Mouse (Mus musculus) kidney, adult 18-20 months (tissue): ENCODE data around the gene Usp39.

Source experiments
- DNase-seq: peaks from one replicate; pipeline ENCODE4 v3.0.0; 2021

Gene Usp39

GRCm38 (mm10) chr6:72345074-72345567 lies at the start of gene Usp39:
Usp39 (minus strand) TSS chr6:72345184.
- DNase-seq = peak; percentile 95

GRCm38 (mm10) chr6:72392341-72392740 lies 47.4 kb upstream of the Usp39 start:
- no peak for DNase-seq

GRCm38 (mm10) chr6:72390795-72391521 lies 46.0 kb upstream of the Usp39 start:
- peak; percentile 86 for DNase-seq

DNA sequence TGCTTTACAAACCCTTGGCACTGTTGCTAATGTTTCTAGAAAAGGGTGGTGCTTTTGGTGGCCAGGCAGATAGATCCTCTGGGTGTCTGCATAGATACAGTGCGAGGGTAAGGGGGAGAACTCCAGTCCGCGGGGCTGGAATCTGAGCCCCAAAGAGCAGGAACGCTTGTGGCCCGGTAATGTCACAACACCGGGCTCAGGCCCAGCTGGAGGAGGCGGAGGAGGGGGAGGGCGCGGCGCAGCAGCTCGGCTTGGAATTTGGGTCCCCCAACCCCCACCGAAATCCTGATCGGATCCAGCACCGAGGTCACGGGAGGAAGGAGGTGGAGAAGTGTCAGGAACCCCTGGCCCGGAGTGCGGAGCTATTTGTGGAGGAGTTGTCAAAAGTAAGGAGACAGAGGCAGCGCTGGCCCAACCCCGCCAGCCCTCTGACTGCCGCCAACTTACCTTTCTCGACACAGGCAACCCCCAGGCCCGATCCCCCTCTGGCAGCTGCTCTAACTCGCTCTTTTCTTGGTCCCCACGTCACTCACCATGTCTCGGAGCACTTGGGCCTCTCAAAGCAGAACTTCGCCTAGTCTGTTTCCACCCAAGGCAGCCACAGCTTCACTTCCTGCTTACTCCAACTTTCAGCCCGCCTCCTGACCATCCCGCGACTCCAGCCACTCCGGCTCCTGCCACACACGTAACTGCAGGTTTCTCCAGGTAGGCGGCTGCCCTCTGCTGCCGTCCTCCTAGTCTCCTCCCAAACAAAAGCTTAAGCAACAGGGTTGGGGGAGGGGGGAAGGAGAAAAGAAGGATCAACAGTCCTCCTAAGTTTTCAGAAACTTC lies 45.2 kb upstream of the Usp39 start, which contains the start of gene Vamp8:
Gene Vamp8, minus strand, starts transcription at position 763 of the 831 bp plus-strand sequence.
- DNase-seq = peak; percentile 89

- no peak for DNase-seq
These were observed 44.5 kb upstream of the Usp39 start for GRCm38 (mm10) chr6:72389471-72389940.

- DNase-seq = no peak
These were observed 43.9 kb upstream of the Usp39 start for GRCm38 (mm10) chr6:72388791-72389329.

DNA sequence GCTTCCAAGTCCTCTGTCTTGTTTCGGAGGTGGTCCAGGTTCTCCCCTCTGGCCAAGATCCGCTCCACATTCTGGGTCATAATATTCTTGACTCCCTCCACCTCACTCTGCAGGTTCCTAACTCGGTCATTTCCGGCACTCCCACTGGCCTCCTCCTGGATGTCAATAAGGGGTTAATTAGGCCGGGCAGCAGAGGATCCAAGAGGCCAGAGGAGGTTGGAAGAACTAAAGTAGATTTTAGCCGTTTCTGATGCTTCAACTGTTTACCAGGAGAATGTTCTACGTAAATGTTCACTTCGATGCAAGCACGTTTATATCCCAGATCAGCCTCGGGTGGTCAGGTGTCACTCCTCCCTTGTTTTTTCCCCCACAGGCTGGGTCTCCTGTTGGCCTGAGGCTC lies 43.3 kb upstream of the Usp39 start:
- DNase-seq = no peak

GRCm38 (mm10) chr6:72387816-72388215 lies 42.8 kb upstream of the Usp39 start:
- no peak for DNase-seq

GRCm38 (mm10) chr6:72386561-72386960 lies 41.6 kb upstream of the Usp39 start:
- DNase-seq = no peak

DNA sequence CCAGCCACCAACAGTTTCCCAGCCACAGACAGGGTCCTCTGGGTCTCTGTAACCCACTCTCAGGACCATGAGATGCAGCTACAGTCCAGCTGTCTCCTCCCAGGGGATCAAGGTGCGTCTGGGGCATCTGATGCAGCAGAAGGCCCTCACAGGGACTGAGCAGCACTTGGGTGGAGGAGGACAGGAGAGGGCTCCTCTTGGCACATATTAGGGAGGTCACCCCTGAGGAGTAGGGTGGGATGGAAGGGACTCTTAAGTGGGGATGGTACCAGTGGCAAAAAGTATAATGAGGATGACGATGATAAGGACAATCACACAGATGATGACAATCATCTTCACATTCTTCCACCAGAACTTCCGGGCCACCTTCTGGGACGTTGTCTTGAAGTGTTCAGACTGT lies 40.3 kb upstream of the Usp39 start:
- DNase-seq = no peak

- DNase-seq = no peak
These were observed 39.0 kb upstream of the Usp39 start for GRCm38 (mm10) chr6:72383952-72384351.

DNA sequence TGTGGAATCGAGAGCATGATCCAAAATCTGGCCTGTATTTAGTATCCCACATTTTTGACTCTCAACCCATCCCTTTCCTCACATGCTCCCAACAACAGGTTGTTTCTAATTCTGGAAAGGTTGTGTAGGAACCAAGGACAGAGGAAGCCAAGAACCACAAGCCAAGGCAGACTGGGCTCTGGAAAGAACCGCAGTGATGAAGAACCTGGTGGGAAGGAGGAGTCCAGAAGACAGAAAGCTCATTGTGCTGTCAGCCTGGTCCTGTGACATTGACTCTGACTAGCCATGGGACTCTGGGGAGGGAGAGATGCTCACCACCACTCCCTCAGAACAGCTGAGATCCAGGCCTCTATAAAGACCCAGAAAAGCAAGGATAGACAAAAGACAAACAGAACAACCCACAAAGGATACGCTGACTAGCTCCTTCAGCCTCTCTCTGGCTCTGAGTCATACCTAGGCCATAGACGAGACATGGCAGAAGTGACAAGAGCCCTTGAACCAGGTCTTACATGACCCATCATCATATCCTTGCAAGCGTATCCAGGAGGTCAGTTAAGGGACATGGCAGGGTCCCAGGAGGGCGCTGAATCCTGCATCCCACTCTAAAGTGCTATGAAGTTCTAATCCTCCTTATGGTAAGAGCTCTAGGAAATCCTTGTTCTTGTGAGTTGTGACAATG lies 38.3 kb upstream of the Usp39 start:
- no peak for DNase-seq

DNA sequence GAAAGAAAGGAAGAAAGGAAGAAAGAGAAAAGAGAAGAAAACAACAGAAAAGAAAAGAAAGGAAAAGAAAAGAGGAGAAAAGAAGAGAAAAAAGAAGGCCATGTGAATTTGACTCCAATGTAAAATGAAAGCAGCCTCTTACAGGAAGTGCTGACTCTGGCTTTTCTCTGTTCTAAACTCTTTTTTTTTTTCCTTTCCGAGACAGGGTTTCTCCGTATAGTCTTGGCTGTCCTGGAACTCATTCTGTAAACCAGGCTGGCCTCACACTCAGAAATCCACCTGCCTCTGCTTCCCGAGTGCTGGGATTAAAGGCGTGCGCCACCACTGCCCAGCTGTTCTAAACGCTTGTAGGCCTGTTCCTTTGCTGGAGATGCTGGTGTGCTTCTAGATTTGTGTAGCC lies 37.5 kb upstream of the Usp39 start:
- no peak for DNase-seq

DNA sequence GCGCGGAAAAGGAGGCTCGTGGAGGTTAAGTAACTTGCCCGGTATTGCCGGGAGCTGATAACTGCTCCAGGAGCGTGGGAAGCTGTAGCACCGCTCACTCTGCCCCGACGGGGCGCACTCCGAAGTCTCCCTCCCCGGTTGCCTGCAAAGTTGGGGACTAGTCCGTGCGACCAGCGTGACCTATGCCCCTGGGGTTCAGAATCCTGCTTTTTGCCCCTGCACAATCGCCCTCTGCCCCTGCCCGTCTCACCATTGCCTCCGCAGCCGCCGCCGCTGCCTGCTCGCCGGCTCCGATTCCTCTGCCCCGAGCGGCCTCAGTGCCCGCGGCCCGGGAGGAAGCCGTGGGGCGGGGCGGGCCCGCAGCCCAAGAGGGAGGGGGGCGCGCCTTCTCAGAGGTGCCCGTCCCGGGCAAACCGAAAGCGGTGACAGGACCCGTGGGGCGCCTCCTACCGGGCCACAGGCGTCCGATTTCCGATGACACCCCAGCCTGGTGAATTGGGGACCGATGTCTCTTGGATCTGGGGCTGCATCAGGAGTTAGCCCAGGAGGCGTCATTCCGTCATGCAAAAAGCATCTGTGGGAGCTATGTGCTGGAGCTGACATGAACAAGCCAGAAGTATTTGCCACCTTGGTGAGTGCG lies 35.3 kb upstream of the Usp39 start, which contains the start of gene Vamp5:
Gene Vamp5, minus strand, starts transcription at position 338 of the 640 bp plus-strand sequence.
- peak; percentile 90 for DNase-seq

- DNase-seq = peak; percentile 55
These were observed 34.6 kb upstream of the Usp39 start for GRCm38 (mm10) chr6:72379377-72380130.

- DNase-seq = no peak
These were observed 33.7 kb upstream of the Usp39 start for GRCm38 (mm10) chr6:72378510-72379234.

DNA sequence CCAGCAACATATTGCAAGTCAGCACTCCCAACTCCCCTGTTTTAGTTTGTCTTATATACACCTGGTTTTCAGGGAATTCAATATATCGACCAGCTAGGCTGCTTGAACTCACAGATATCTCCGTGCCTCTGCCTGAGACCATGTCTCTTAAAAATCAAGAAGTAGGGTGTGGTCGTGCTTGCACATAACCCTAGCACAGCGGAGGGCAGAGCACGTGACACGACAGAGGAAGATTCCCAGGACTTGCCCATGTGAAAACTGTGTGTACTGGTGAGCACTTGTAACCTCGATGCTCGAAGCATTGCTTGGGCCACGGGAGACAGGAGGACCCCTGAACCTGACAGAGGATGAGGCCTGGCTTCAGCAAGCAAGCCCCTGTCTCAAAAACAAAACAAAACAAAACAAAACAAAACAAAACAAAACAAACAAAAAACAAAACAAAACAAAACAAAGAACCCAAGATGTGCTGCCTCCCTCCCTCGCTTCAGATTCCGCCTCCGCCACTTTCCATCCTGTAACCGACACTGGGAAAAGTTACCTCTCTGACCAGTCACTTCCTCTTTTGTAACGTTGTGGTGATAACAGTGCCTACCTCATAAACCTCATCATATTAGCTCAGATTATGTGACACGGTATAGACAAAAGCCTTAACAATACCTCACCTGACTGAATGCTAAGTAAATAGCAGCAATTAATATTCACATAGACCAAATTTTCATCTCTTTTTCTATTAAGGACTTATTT lies 30.0 kb upstream of the Usp39 start:
- DNase-seq = no peak

- DNase-seq = no peak
These were observed 29.2 kb upstream of the Usp39 start for GRCm38 (mm10) chr6:72374206-72374605.

DNA sequence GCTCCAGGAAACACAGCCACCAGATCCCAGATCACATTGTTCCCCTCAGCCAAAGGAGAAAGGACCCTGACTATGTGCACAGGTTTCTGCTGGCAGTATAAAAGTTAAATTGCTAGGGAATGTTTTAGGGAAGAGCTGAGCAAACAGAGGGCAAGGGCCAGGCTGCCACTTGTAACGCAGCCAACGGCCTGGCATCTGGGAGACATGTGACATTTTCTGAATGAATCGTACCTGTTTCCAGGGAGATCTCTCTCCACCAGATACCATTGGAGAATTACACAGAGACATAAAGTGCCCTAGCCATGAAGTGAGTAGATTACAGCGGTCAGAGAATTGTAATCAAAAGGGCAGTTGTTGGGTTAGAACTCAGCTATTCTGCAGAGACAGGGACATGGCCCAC lies 28.2 kb upstream of the Usp39 start:
- no peak for DNase-seq

DNA sequence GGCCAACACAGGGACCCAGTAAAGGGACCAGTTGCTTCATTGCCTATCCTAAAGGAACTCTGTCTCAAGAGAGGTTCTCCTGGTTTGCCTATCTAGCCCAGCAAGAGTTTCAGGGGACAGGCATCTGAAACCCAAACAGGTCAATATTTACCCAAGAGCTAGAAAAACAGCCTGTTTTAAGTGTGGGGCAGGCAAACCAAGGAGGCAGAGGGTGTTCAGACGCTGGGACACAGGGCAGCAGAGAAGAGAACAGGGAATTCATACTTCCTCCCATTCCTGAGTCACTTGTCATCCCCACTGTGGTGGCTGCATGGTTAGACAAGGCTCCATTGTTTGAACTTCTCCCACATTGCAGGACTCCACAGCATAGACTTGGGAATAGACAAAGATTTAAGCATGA lies 26.6 kb upstream of the Usp39 start:
- no peak for DNase-seq
